Mouse (Mus musculus): ENCODE results near the gene Gse1. TPM values are rescaled to one million over a fixed set of nuclear protein-coding genes. Genes with fewer than 3 reads are reported as not detected.

Gene Gse1
- total and polyA plus RNA-seq, 3 experiments: 23.6 to 128 (median 66.9) TPM

DNA sequence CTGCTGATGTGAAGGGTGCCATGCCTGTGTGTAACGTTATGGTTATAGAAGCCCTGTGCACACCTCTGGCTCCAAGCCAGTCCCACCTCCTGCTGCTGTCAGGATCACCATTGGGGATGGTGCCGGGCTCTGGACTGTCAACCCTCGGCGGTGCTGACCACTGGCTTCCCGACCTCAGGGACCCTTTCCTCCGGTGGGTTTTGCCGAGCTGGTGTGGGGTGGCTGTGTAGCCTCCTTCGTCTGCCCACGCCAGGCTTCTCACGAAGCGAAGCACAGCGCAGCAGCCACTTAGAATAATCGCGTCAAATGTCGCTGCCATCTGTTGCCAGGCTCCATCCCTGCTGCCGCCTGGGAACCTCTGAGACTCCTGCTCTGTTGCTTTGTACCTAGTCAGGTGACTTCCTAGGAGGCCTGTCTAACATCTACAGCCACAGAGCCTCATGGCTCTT is 320.1 kb downstream of the Gse1 start:
- H3K9ac ChIP-seq (ENCODE audit: control insufficient read depth, low read depth, low read length, poor library complexity, severe bottlenecking): no peak overlapping the region
- H3K27me3 ChIP-seq (ENCODE audit: control insufficient read depth in 1 of 2, insufficient read depth in 2 of 2, low read length in 2 of 2): no peaks in the 10 kb centered on the region
- no peak for DNase-seq (ENCODE audit: low read depth, low spot score)
- no peaks in the 10 kb centered on the region for H3K9me3 ChIP-seq (replicated peaks; ENCODE audit: insufficient read depth, low read length)
- no peak for TF ChIP-seq TAL1 (IDR thresholded peaks at IDR 0.05; ENCODE audit: low read length)
- TF ChIP-seq CTCF (IDR thresholded peaks at IDR 0.05 in 2 of 3, conservative IDR thresholded peaks at IDR 0.05 in 1 of 3; ENCODE audit: control insufficient read depth in 1 of 3, insufficient read depth in 1 of 3, low read depth in 2 of 3, low read length in 3 of 3, poor library complexity in 1 of 3, severe bottlenecking in 1 of 3): no peak
- TF ChIP-seq ELF1 (IDR thresholded peaks at IDR 0.05; ENCODE audit: low read depth, low read length): no peak
- no peak for TF ChIP-seq USF1 (IDR thresholded peaks at IDR 0.05; ENCODE audit: low read depth, low read length)
- TF ChIP-seq ZMIZ1 (IDR thresholded peaks at IDR 0.05; ENCODE audit: low read depth, low read length): no peak
- TF ChIP-seq MAZ (IDR thresholded peaks at IDR 0.05; ENCODE audit: low read depth, low read length): no peak
- peaks cover 0 to 12% of the 10 kb centered on the region in 2 experiments; a peak in 2 of 4 replicates for H3K4me1 ChIP-seq (ENCODE audit: control insufficient read depth in 1 of 2, insufficient read depth in 2 of 2, low read length in 2 of 2)
- no peak overlapping the region for H3K27ac ChIP-seq (ENCODE audit: control insufficient read depth, low read depth, low read length)
- H3K4me3 ChIP-seq (ENCODE audit: control insufficient read depth in 1 of 2, insufficient read depth in 1 of 2, low read depth in 2 of 2, low read length in 2 of 2): no peak overlapping the region
- peaks cover 2 to 9% of the 10 kb centered on the region in 2 experiments; a peak in 3 of 4 replicates for H3K36me3 ChIP-seq (ENCODE audit: control insufficient read depth in 1 of 2, insufficient read depth in 2 of 2, low read length in 2 of 2)
- peaks cover 97% of the 10 kb centered on the region for H3K79me2 ChIP-seq (ENCODE audit: control insufficient read depth, insufficient read depth, low read length, poor library complexity)

DNA sequence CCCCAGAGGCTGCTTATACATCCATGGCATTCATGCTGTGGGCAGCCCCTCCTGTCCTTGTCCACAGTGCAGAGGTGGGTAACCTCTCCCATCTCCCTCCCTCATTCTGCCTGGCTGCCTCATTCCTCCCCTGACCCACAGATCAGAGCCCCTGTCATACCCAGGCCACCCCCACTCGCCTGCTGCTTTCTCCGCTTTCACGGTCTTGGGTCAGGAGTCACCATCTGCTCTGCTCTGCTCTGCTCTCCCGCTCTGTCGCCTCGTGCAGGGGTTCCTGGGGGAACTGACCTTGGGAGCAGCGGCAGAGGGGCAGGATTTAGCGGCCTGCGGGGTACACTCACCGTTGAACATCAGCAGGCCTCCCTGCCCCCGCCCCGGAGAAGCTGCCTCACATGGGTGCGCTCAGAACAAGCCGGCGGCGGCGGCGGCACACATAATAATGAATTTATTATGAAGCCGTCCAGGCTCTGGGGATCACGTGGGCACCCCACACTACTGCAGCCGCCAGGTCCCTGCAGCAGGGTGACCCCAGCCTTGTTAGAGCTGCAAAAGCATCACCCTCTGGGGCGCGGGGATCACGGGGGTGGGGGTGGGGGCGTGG is 321.2 kb downstream of the Gse1 start:
- no peak for TF ChIP-seq ZNF384 (IDR thresholded peaks at IDR 0.05; ENCODE audit: low read depth, low read length)
- no peak for TF ChIP-seq TAL1 (IDR thresholded peaks at IDR 0.05; ENCODE audit: low read length)
- TF ChIP-seq MXI1 (IDR thresholded peaks at IDR 0.05; ENCODE audit: low read depth, low read length): no peak
- TF ChIP-seq GATA1 (IDR thresholded peaks at IDR 0.05; ENCODE audit: low read depth, low read length): no peak
- no peak for TF ChIP-seq POLR2AphosphoS2 (IDR thresholded peaks at IDR 0.05; ENCODE audit: low read length)
- no peak for TF ChIP-seq RCOR1 (IDR thresholded peaks at IDR 0.05; ENCODE audit: low read depth, low read length)
- H3K4me3 ChIP-seq (ENCODE audit: control insufficient read depth in 1 of 2, insufficient read depth in 1 of 2, low read depth in 2 of 2, low read length in 2 of 2): no peak overlapping the region
- H3K4me1 ChIP-seq (ENCODE audit: control insufficient read depth in 1 of 2, insufficient read depth in 2 of 2, low read length in 2 of 2): 0 out of 4 replicates have a peak, but pooled peaks cover 0 to 2% of the 10 kb centered on the region in 2 experiments
- H3K9me3 ChIP-seq (replicated peaks; ENCODE audit: insufficient read depth, low read length): no peaks in the 10 kb centered on the region
- no peaks in the 10 kb centered on the region for H3K27me3 ChIP-seq (ENCODE audit: control insufficient read depth in 1 of 2, insufficient read depth in 2 of 2, low read length in 2 of 2)
- peaks cover 0 to 2% of the 10 kb centered on the region in 2 experiments; a peak in 1 of 4 replicates for H3K36me3 ChIP-seq (ENCODE audit: control insufficient read depth in 1 of 2, insufficient read depth in 2 of 2, low read length in 2 of 2)
- no peak overlapping the region for H3K9ac ChIP-seq (ENCODE audit: control insufficient read depth, low read depth, low read length, poor library complexity, severe bottlenecking)
- H3K79me2 ChIP-seq (ENCODE audit: control insufficient read depth, insufficient read depth, low read length, poor library complexity): peaks cover 97% of the 10 kb centered on the region
- H3K27ac ChIP-seq (ENCODE audit: control insufficient read depth, low read depth, low read length): no peak overlapping the region
- DNase-seq (ENCODE audit: low read depth, low spot score): no peak

GRCm38 (mm10) chr8:120549922-120550321 is 321.7 kb downstream of the Gse1 start:
- H3K9me3 ChIP-seq (replicated peaks; ENCODE audit: insufficient read depth, low read length): no peaks in the 10 kb centered on the region
- H3K27ac ChIP-seq (ENCODE audit: control insufficient read depth, low read depth, low read length): no peak overlapping the region
- no peaks in the 10 kb centered on the region for H3K27me3 ChIP-seq (ENCODE audit: control insufficient read depth in 1 of 2, insufficient read depth in 2 of 2, low read length in 2 of 2)
- no peaks in the 10 kb centered on the region for H3K4me1 ChIP-seq (ENCODE audit: control insufficient read depth in 1 of 2, insufficient read depth in 2 of 2, low read length in 2 of 2)
- no peak for TF ChIP-seq RAD21 (IDR thresholded peaks at IDR 0.05; ENCODE audit: low read depth, low read length)
- TF ChIP-seq EP300 (IDR thresholded peaks at IDR 0.05; ENCODE audit: low read depth in 1 of 2, low read length in 2 of 2): no peak
- TF ChIP-seq CHD1 (IDR thresholded peaks at IDR 0.05; ENCODE audit: low read depth, low read length): no peak
- no peak for TF ChIP-seq KAT2A (conservative IDR thresholded peaks at IDR 0.05; ENCODE audit: low read depth, low read length)
- TF ChIP-seq POLR2AphosphoS5 (IDR thresholded peaks at IDR 0.05; ENCODE audit: borderline replicate concordance, low read depth, low read length): no peak
- no peak for TF ChIP-seq E2F4 (IDR thresholded peaks at IDR 0.05; ENCODE audit: borderline replicate concordance, low read depth, low read length)
- TF ChIP-seq MXI1 (IDR thresholded peaks at IDR 0.05; ENCODE audit: low read depth, low read length): no peak
- no peak for TF ChIP-seq TCF12 (IDR thresholded peaks at IDR 0.05; ENCODE audit: low read depth, low read length)
- TF ChIP-seq POLR2A (IDR thresholded peaks at IDR 0.05; ENCODE audit: control insufficient read depth in 1 of 2, insufficient read depth in 1 of 2, low read depth in 1 of 2, low read length in 2 of 2, poor library complexity in 1 of 2): no peak
- TF ChIP-seq POLR2AphosphoS2 (IDR thresholded peaks at IDR 0.05; ENCODE audit: low read length): no peak
- TF ChIP-seq MAX (IDR thresholded peaks at IDR 0.05; ENCODE audit: low read length): no peak
- no peak for TF ChIP-seq ETS1 (IDR thresholded peaks at IDR 0.05; ENCODE audit: low read depth, low read length)
- TF ChIP-seq CTCF (IDR thresholded peaks at IDR 0.05 in 2 of 3, conservative IDR thresholded peaks at IDR 0.05 in 1 of 3; ENCODE audit: control insufficient read depth in 1 of 3, insufficient read depth in 1 of 3, low read depth in 2 of 3, low read length in 3 of 3, poor library complexity in 1 of 3, severe bottlenecking in 1 of 3): no peak
- no peak for TF ChIP-seq BHLHE40 (IDR thresholded peaks at IDR 0.05; ENCODE audit: borderline replicate concordance, low read depth, low read length)
- no peak for TF ChIP-seq SIN3A (IDR thresholded peaks at IDR 0.05; ENCODE audit: low read length)
- H3K36me3 ChIP-seq (ENCODE audit: control insufficient read depth in 1 of 2, insufficient read depth in 2 of 2, low read length in 2 of 2): no peaks in the 10 kb centered on the region; a peak in 1 of 4 replicates
- no peak overlapping the region for H3K9ac ChIP-seq (ENCODE audit: control insufficient read depth, low read depth, low read length, poor library complexity, severe bottlenecking)
- no peak for DNase-seq (ENCODE audit: low read depth, low spot score)
- no peak overlapping the region for H3K4me3 ChIP-seq (ENCODE audit: control insufficient read depth in 1 of 2, insufficient read depth in 1 of 2, low read depth in 2 of 2, low read length in 2 of 2)
- H3K79me2 ChIP-seq (ENCODE audit: control insufficient read depth, insufficient read depth, low read length, poor library complexity): peaks cover 97% of the 10 kb centered on the region

Data from MEL (cell line).